Mouse (Mus musculus): ENCODE results near the gene Yeats4.

The Yeats4 gene

GRCm38 (mm10) chr10:117202981-117203557 lies 21.2 kb downstream of the Yeats4 start:
- DNase-seq (ENCODE audit: low spot score) = no peak

GRCm38 (mm10) chr10:117199701-117200100 lies 24.6 kb downstream of the Yeats4 start:
- no peak for DNase-seq (ENCODE audit: low spot score)

GRCm38 (mm10) chr10:117196696-117197095 lies 27.6 kb downstream of the Yeats4 start:
- DNase-seq (ENCODE audit: low spot score) = no peak

GRCm38 (mm10) chr10:117195748-117196147 lies 28.6 kb downstream of the Yeats4 start:
- no peak for DNase-seq (ENCODE audit: low spot score)

- peak; percentile 54 for DNase-seq (ENCODE audit: low spot score)
These were observed 29.3 kb downstream of the Yeats4 start for GRCm38 (mm10) chr10:117195005-117195404.

GRCm38 (mm10) chr10:117193364-117193763 lies 30.9 kb downstream of the Yeats4 start:
- no peak for DNase-seq (ENCODE audit: low spot score)

- no peak for DNase-seq (ENCODE audit: low spot score)
These were observed 38.8 kb downstream of the Yeats4 start for GRCm38 (mm10) chr10:117185399-117186089.

GRCm38 (mm10) chr10:117181098-117181497 lies 43.2 kb downstream of the Yeats4 start:
- no peak for DNase-seq (ENCODE audit: low spot score)

GRCm38 (mm10) chr10:117174645-117175044 lies 49.7 kb downstream of the Yeats4 start:
- no peak for DNase-seq (ENCODE audit: low spot score)

- no peak for DNase-seq (ENCODE audit: low spot score)
These were observed 50.5 kb downstream of the Yeats4 start for GRCm38 (mm10) chr10:117173566-117174438.

- no peak for DNase-seq (ENCODE audit: low spot score)
These were observed 51.2 kb downstream of the Yeats4 start for GRCm38 (mm10) chr10:117173111-117173510.

- DNase-seq (ENCODE audit: low spot score) = no peak
These were observed 52.2 kb downstream of the Yeats4 start for GRCm38 (mm10) chr10:117172069-117172468.

GRCm38 (mm10) chr10:117166785-117167425 lies 57.4 kb downstream of the Yeats4 start:
- DNase-seq (ENCODE audit: low spot score) = no peak

Data from testis, postnatal 10 days (tissue).